Mouse (Mus musculus) neural tube, embryonic 13.5 days (tissue): ENCODE results near the gene Dlat. TPM values are rescaled to one million over a fixed set of nuclear protein-coding genes. Genes with fewer than 3 reads are reported as not detected.
"Not testable (repeated sequence)": the region's sequence is repeated elsewhere in the genome, so short reads cannot be mapped to it uniquely, and the experiment has no call there.

Source experiments
- ATAC-seq: fragments of 200-750 bp; cut with Nextera tagmentation; 2 replicates; pipeline ENCODE4 v1.8.0; 2017; ENCODE audit warnings: low read depth, mild to moderate bottlenecking, moderate TSS enrichment, moderate library complexity
- H3K27ac ChIP-seq: fragments of 300-500 bp; sonication (generic); replicated peaks from 2 replicates; pipeline ENCODE4 v1.5.1; 2015; ENCODE audit warnings: moderate library complexity, mild to moderate bottlenecking, inconsistent platforms
- H3K27me3 ChIP-seq: fragments of 300-500 bp; sonication (generic); 2 replicates; pipeline ENCODE4 v1.6.1; 2015; ENCODE audit warnings: mild to moderate bottlenecking, inconsistent platforms
- H3K36me3 ChIP-seq: fragments of 300-500 bp; sonication (generic); 2 replicates; pipeline ENCODE4 v1.6.1; 2015; ENCODE audit warnings: mild to moderate bottlenecking, inconsistent platforms
- H3K4me1 ChIP-seq: fragments of 300-500 bp; sonication (generic); replicated peaks from 2 replicates; pipeline ENCODE4 v1.6.1; 2015; ENCODE audit warnings: inconsistent platforms
- H3K4me2 ChIP-seq: fragments of 300-500 bp; sonication (generic); 2 replicates; pipeline ENCODE4 v1.6.1; 2015; ENCODE audit warnings: inconsistent platforms, mild to moderate bottlenecking, moderate library complexity
- H3K4me3 ChIP-seq: fragments of 300-500 bp; sonication (generic); 2 replicates; pipeline ENCODE4 v1.5.1; 2015; ENCODE audit warnings: mild to moderate bottlenecking, inconsistent platforms
- H3K9ac ChIP-seq: fragments of 300-500 bp; sonication (generic); 2 replicates; pipeline ENCODE4 v1.6.1; 2015; ENCODE audit warnings: moderate library complexity, mild to moderate bottlenecking, inconsistent platforms
- H3K9me3 ChIP-seq: fragments of 300-500 bp; sonication (generic); 2 replicates; pipeline ENCODE4 v1.6.1; 2016; ENCODE audit warnings: inconsistent platforms
- WGBS: fragments of 180-500 bp; shearing (Covaris S2); methylation state at CpG from one replicate; pipeline ENCODE4 v1.1.7; 2015; 5-methylcytosine and 5-hydroxymethylcytosine counted together
- polyA plus RNA-seq: library from polyadenylated mRNA; unstranded; fragments of >200 nt; fragmentation: Nextera tagmentation; extraction: Ambion mirVana; gene quantifications from 2 replicates; pipeline ENCODE4 v1.2.1, GENCODE M21; 2015

The Dlat gene
- polyA plus RNA-seq, 1 experiment from 2014 or later: 48.9 TPM

DNA sequence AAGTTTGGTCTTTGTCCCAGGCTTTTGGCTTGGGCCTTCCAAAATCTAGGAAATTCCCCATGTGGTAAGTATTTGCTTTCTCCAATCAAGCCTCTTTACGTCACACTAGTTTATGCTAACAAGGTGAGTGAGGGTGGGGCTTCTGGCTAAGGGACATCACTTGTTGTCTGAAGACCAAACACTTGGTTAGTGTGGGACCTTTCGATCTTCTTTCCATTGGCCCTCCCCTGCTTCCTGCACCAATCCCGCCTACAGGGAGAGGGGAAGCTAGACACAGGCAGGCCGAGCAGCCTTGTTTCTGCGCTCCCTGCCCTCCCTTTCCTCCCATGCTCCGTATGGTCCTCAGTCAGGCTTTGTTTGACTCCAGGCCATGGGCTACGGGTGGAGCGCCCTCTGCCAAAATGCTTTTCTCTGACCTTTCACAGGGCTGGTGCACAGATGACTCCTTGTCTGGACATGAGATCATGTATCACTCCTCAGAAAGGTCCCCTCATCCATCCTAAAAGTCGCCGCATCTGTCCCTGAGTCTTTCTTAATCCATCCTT is 12.7 kb downstream of the Dlat start:
- no peak overlapping the region for H3K4me3 ChIP-seq
- 81% methylated on average over 10 of the region's 10 CpGs for WGBS
- H3K27ac ChIP-seq: no peak overlapping the region
- no peak for ATAC-seq
- peaks cover 96% of the 10 kb centered on the region for H3K36me3 ChIP-seq
- no peak overlapping the region for H3K9ac ChIP-seq
- H3K4me1 ChIP-seq: no peaks in the 10 kb centered on the region
- no peaks in the 10 kb centered on the region for H3K9me3 ChIP-seq
- no peaks in the 10 kb centered on the region for H3K27me3 ChIP-seq
- no peak overlapping the region for H3K4me2 ChIP-seq

DNA sequence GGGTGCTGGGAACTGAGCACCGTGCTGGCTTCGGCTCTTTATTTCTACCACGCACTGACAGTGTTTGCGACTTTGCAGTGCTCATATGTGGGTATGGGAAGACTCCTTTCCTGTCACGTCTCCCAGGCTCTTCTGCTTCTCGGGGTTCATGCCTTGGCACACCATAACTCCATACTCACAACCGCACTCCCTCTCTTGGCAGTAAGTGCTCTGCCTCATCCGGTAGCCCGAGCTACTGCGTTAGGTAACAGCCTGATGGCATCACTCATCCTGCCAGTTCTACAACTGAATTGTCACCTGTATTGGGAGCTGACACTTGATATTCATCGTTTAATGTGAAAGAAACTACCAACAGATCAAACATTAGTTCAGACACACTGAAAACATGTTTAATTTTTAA is 25.3 kb downstream of the Dlat start:
- Histone ChIP-seq H3K36me3 (peaks cover 65% of the 10 kb centered on the region), H3K27ac (no peak overlapping the region), H3K4me1 (no peaks in the 10 kb centered on the region), H3K4me2 (no peak overlapping the region), H3K9me3 (no peaks in the 10 kb centered on the region), H3K4me3 (no peak overlapping the region), H3K9ac (no peak overlapping the region), H3K27me3 (no peaks in the 10 kb centered on the region)
- 96% methylated on average over 11 of the region's 11 CpGs for WGBS
- ATAC-seq: no peak

DNA sequence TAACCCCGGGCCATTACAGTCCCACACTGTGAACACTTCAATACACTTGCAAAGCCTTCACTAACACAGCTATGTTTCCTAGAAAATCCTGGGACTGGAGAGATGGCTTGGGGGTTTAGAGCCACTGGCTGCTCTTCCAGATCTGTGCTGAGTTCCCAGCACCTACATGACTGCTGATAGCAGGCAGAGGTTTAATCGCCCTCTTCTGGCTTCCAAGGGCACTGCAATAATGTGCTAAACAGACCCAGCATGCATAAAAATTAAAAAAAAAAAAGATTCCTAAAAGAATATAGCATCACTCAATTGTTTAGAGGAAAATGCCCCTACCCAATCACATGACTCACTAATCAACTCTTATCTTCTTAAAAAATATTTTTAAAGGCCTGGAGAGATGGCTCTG is 26.5 kb downstream of the Dlat start:
- Histone ChIP-seq H3K9me3 (no peaks in the 10 kb centered on the region), H3K4me1 (no peaks in the 10 kb centered on the region), H3K4me2 (no peak overlapping the region), H3K27ac (no peak overlapping the region), H3K4me3 (no peak overlapping the region), H3K27me3 (no peaks in the 10 kb centered on the region), H3K36me3 (peaks cover 53% of the 10 kb centered on the region), H3K9ac (no peak overlapping the region)
- ATAC-seq: no peak
- WGBS: 56% methylated on average over 2 of the region's 2 CpGs

DNA sequence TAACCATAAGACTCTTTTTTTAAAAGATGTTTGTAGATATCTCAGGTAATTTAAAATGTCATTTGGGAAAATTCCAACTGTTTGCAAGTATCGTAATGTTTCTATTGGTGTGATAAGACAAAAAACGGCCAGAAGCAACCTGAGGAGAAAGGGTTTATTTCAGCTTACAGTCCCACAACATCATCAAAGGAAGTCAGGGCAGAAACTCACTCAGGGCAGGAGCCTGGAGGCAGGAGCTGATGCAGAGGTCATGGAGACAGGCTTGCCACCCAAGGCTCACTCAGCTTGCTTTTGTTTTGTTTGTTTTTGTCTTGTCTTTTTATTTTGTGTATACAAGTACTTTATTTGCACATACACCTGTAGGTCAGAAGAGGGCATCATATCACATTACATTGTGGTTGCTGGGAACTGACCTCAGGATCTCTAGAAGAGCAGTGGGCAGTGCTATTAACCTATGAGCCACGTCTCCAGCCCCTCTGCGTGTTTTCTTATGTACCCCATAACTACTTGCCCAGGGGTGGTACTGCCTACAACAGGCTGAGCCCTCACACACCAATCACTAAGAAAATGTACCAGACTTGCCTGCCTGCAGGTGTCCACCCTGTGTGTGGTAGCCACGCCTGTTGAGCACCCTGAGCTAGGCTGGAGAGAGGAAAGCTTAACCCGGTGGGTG is 27.4 kb downstream of the Dlat start:
- ATAC-seq: no peak
- Histone ChIP-seq H3K4me3 (no peak overlapping the region), H3K36me3 (peaks cover 46% of the 10 kb centered on the region), H3K4me1 (no peaks in the 10 kb centered on the region), H3K27me3 (no peaks in the 10 kb centered on the region), H3K9me3 (no peaks in the 10 kb centered on the region), H3K27ac (no peak overlapping the region), H3K4me2 (no peak overlapping the region), H3K9ac (no peak overlapping the region)
- 90% methylated on average over 6 of the region's 6 CpGs for WGBS

DNA sequence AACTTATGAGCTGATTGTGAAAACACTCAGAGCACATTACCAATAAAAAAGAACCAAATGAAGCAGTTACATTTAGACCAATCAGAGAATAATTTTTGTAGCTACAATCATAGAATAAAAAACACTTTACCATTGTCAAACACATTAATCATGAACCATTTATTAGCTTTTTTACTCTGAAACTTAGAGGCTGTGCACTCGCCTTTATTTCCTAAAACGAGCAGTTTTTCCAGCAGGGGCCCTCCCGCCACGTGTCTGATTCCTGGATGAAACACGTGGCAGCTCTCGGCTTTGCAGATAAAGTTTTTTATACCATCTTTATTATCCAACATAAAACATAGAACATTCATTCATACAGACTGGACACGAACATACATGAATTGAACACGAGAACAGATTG is 28.7 kb downstream of the Dlat start:
- H3K27ac ChIP-seq, H3K4me3 ChIP-seq, H3K4me2 ChIP-seq, H3K4me1 ChIP-seq, ATAC-seq, H3K27me3 ChIP-seq, H3K9me3 ChIP-seq, H3K9ac ChIP-seq: not testable (repeated sequence)
- WGBS: 96% methylated on average over 6 of the region's 8 CpGs
- H3K36me3 ChIP-seq: peaks cover 34% of the 10 kb centered on the region

DNA sequence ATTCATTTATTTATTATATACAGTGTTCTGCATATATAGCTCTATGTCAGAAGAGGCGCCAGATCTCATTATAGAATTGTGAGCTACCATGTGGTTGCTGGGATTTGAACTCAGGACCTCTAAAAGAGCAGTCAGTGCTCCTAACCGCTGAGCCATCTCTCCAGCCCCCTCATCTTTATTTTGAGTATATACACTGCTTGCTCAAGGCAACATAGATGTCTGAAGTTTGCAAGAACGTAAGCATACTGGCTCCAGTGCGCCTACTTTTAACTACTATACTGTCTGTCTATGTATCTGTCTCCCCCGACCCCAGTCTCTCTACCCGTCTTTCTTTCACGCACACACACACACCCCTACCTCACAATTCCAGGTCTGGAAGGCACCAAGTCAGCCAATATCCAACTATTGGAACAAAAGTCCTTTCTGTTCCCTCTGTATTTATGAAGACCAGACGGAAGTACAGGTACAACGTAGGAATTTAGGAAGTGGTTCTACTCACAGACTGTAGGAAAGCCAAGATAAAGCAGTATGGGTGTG is 41.7 kb downstream of the Dlat start:
- H3K4me3 ChIP-seq: peak overlapping the region; percentile 100
- WGBS: 65% methylated on average over 9 of the region's 9 CpGs
- H3K36me3 ChIP-seq: peaks cover 22% of the 10 kb centered on the region
- no peak overlapping the region for H3K27ac ChIP-seq
- no peak for ATAC-seq
- peak overlapping the region; percentile 85 for H3K4me2 ChIP-seq
- H3K9ac ChIP-seq: peak overlapping the region; percentile 96
- H3K9me3 ChIP-seq: no peaks in the 10 kb centered on the region
- H3K4me1 ChIP-seq: peaks cover 28% of the 10 kb centered on the region
- H3K27me3 ChIP-seq: no peaks in the 10 kb centered on the region

DNA sequence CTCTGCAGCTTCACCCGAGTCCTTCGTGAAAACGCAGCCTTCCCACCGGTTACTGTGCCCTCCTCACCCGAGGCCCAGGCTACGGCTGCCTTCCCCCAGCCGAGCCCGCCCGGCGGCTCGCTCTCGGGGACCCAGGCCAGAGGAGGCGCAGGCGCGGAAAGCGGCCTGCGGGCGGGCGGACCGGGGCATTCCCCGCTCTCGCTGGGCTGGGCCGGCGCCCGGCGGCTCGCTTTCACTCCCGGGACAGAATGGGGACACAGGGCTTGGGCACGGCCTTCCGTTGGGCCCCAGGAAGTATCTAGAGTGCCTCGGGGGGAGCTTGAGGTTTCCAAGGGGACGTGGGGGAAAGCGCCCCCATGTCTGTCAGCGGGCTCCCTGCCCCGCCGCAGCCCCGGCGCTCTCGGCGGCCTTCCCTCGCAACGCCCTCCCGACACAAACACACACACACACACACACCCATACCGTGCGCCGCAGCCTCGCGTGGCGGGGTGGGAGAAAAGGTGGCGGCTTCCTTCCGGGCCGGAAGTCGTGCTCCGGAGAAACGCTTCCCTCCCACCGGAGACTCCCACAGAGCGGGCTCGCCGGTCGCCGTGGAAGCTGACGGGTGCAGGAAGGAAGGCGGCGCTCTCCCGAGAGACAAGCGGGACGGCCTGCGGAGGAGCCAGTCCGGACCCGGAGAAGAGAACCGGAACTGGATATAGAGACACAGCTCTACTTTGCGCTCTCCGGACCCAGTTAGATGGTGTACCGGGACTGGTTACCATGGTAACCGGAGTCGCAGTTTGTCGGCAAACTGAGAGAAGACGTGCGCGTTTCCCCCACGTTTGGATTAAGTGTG is 42.6 kb downstream of the Dlat start, which contains the start of the genes Pih1d2 and Nkapd1:
Pih1d2 (plus strand) TSS at position 556 of the 838 bp plus-strand sequence.
Nkapd1 (minus strand) TSS at position 699 of the 838 bp plus-strand sequence.
- H3K9ac ChIP-seq: peak within 1 kb of the TSS; percentile 96
- H3K4me1 ChIP-seq: peaks cover 28% of the 10 kb centered on the region
- H3K27me3 ChIP-seq: no peaks in the 10 kb centered on the region
- peak within 1 kb of the TSS; percentile 100 for H3K4me3 ChIP-seq
- WGBS: under 1% methylated on average over 70 of the region's 81 CpGs
- H3K36me3 ChIP-seq: peaks cover 31% of the 10 kb centered on the region
- peak; percentile 97 for ATAC-seq
- no peaks in the 10 kb centered on the region for H3K9me3 ChIP-seq
- H3K27ac ChIP-seq: peak within 1 kb of the TSS; percentile 97
- peak within 1 kb of the TSS; percentile 85 for H3K4me2 ChIP-seq

DNA sequence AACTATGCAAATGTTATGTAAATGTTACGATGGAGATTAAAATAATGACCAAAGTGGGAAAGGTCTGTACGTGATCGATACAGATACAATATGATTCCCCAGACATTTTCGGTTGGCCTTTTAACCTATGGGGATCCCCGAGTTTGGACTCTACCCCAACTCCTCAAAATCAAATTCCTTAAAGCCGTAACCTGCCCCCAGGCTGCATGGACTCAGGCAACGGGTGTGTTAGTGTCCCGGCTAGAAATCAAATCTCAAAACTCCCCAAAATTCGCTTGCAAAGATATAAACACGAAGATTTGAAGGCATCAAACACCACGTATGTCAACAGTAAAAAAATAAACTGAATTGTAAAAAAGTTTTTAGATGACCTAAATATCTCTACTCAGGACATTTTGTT is 43.4 kb downstream of the Dlat start:
- H3K36me3 ChIP-seq: peaks cover 38% of the 10 kb centered on the region
- peak overlapping the region; percentile 96 for H3K9ac ChIP-seq
- peak overlapping the region; percentile 100 for H3K4me3 ChIP-seq
- peak overlapping the region; percentile 97; the same call in 1 of the 2 replicates for H3K27ac ChIP-seq
- H3K4me1 ChIP-seq: peaks cover 28% of the 10 kb centered on the region
- 40% methylated on average over 11 of the region's 11 CpGs for whole genome bisulfite sequencing
- no peak for ATAC-seq
- no peaks in the 10 kb centered on the region for H3K27me3 ChIP-seq
- H3K4me2 ChIP-seq: peak overlapping the region; percentile 85
- H3K9me3 ChIP-seq: no peaks in the 10 kb centered on the region

DNA sequence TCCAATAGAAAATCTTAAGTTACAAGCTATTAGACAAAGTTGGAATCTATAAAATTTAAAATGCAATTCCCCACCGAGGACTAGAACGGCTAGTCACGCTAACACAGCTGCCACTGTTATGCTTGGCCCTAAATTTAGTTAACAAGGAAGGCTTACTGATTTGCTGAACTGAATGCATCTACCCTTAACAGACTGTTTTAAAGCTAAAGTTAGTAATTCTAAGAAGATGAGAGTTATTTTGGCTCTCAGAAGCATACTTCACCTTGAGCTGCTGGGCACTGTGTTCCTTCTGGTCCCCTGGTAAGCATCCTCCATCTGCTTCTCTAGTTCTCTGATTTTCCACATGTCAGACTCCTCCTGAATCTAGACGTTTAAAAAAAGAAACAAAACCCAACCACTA is 47.5 kb downstream of the Dlat start:
- ATAC-seq: no peak
- H3K4me3 ChIP-seq: no peak overlapping the region
- no peak overlapping the region for H3K27ac ChIP-seq
- peaks cover 76% of the 10 kb centered on the region for H3K36me3 ChIP-seq
- WGBS: 83% methylated on average over 4 of the region's 4 CpGs
- H3K4me1 ChIP-seq: peaks cover 24% of the 10 kb centered on the region
- no peak overlapping the region for H3K9ac ChIP-seq
- no peak overlapping the region for H3K4me2 ChIP-seq
- no peaks in the 10 kb centered on the region for H3K27me3 ChIP-seq
- no peaks in the 10 kb centered on the region for H3K9me3 ChIP-seq

DNA sequence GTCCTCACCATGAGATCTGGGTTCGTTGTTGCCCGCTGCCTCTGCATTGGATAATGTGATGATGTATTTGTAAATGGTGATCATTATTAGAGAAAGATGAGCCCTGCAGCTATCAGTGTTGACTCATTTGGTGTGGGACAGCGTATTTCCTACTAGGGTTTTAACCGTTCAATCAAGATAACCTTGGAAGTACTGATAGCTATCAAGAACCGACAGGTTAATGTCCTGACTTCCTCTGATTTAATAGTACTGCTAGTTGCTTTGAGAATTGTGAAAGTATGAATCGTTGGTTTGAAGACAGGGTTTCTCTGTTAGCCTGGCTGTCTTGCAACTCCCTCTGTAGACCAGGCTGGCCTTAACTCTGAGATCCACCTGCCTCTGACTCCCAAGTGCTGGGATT is 55.2 kb downstream of the Dlat start:
- H3K9me3 ChIP-seq: no peaks in the 10 kb centered on the region
- no peak; the same call in 1 of the 2 replicates for ATAC-seq
- H3K27ac ChIP-seq: peak overlapping the region; percentile 93
- peaks cover 43% of the 10 kb centered on the region for H3K36me3 ChIP-seq
- no peaks in the 10 kb centered on the region for H3K27me3 ChIP-seq
- H3K4me2 ChIP-seq: peak overlapping the region; percentile 94
- H3K4me1 ChIP-seq: peaks cover 32% of the 10 kb centered on the region
- WGBS: 3% methylated on average over 6 of the region's 6 CpGs
- peak overlapping the region; percentile 88 for H3K4me3 ChIP-seq
- peak overlapping the region; percentile 93 for H3K9ac ChIP-seq

DNA sequence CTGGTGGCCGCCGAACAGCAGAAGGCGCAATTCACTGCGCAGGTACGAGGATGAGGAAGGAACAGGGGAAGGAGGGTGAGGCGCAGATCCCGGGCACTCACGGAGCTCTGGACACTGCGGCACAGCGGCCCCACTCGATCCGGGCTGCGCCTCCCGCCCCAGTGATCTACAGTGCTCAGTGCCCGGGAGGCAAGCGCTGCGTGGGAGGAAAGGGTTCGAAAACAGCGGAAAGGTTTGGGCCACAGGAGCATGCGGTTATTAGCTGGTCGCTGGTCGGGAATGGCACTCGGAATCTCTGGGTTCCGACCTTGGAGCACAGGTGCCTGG is 55.6 kb downstream of the Dlat start:
- ATAC-seq: peak; percentile 90
- H3K9ac ChIP-seq: peak overlapping the region; percentile 93
- WGBS: under 1% methylated on average over 24 of the region's 24 CpGs
- H3K27ac ChIP-seq: peak overlapping the region; percentile 93
- H3K27me3 ChIP-seq: no peaks in the 10 kb centered on the region
- H3K9me3 ChIP-seq: no peaks in the 10 kb centered on the region
- peaks cover 44% of the 10 kb centered on the region for H3K36me3 ChIP-seq
- H3K4me2 ChIP-seq: peak overlapping the region; percentile 94
- H3K4me3 ChIP-seq: peak overlapping the region; percentile 88
- peaks cover 32% of the 10 kb centered on the region for H3K4me1 ChIP-seq
